Mouse (Mus musculus) embryonic fibroblast, embryonic 13.5 days (primary cell): ENCODE results near the gene Slc7a4.

ENCODE experiments used
- CTCF ChIP-seq: IDR thresholded peaks from 2 replicates; pipeline ENCODE4 v1.5.1; 2011; ENCODE audit warnings: mild to moderate bottlenecking, control low read depth, low read length, moderate library complexity, borderline replicate concordance; ENCODE audit not compliant: insufficient read depth
- POLR2A ChIP-seq: IDR thresholded peaks from 2 replicates; pipeline ENCODE4 v1.6.1; 2011; ENCODE audit warnings: low read depth, mild to moderate bottlenecking, control low read depth, low read length, moderate library complexity

DNA sequence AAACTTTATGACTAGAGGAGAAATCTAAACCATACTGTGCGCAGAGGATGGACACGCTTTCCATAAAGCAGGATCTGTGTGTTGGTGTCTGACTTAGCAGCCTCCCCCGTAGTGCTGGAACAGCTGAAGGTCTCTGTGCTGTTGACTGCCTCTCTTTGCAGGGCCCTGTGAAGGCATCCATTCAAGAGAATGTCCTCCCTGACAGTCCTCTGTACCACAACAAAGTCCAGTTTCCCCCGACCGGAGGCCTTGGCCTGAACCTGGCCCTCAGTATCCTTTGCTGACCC lies 43.2 kb upstream of the Slc7a4 start:
- TF ChIP-seq CTCF (no peak), POLR2A (no peak)
